Comparison of ENCODE assay signal across 28 mouse cellular contexts in the genomic region with DNA sequence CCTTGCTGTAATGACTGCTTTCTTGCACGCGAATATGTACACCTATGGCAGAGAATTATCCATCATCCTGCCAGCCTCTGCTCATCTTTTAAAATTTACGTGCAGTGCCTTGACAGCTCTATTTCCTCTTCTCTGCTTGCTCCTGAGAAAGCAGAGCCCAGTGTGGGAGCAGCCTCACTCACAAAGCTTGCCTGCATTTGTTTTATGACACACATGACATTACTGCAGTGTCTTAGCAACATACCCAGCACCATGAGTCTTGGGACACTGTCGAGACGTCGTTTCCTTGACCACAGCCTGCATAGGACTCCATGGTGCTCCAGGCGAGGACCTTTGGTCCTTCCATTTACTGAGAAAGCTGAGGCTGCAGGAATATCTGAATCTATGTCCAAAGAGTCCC.
DNase-seq lines count a peak whose midpoint lies in the region; ATAC-seq and TF ChIP-seq lines count a peak whose summit lies in the region.
"Had no signal": no experiment of that assay in that cellular context is flagged by ENCODE, and none has a peak within 500 bp of the region (broad histone marks: within the 10 kb centered on the region; RNA-seq: fewer than 3 reads in every experiment).

No protein-coding gene starts in this region.

- no peaks in the 10 kb centered on the region for H3K9me3 ChIP-seq in midbrain, postnatal 0 days (ENCODE audit: low read length)
- no peaks in the 10 kb centered on the region for H3K9me3 ChIP-seq in midbrain, embryonic 15.5 days
- H3K9me3 ChIP-seq: embryonic facial prominence, embryonic 13.5 days; embryonic facial prominence, embryonic 15.5 days; forebrain, embryonic 10.5 days; forebrain, embryonic 12.5 days; G1E had no signal

- peak; percentile 53; the same call in 1 of the 2 replicates for ATAC-seq in frontal cortex, adult (ENCODE audit: low TSS enrichment)
- no peak for ATAC-seq in midbrain, postnatal 0 days (ENCODE audit: low FRiP score)
- ATAC-seq in midbrain, embryonic 15.5 days (replicated peaks) = no peak
- ATAC-seq: activated CD4-positive, CD25-positive, alpha-beta regulatory T cell, adult 4 months; CD4-positive, CD25-positive, alpha-beta regulatory T cell, adult 4 months; forebrain, embryonic 14.5 days; forebrain, embryonic 16.5 days; Patski had no signal

- no peak for TF ChIP-seq CTCF in midbrain, postnatal 0 days (IDR thresholded peaks at IDR 0.05)

- DNase-seq in frontal cortex, adult 2 months (ENCODE audit: extremely low spot score in 1 of 2, low spot score in 1 of 2) = no peak
- peak; percentile 19 for DNase-seq in midbrain, postnatal 0 days (ENCODE audit: low spot score)
- DNase-seq in brain, adult 2 months (ENCODE audit: low read depth, low spot score) = peak; percentile 13
- DNase-seq: adrenal gland, adult 8-10 months; adrenal gland, postnatal 14 days; adrenal gland, postnatal 36 days; B cell, adult 2 months; cerebellum, adult 11 months; cerebellum, adult 18-20 months; cerebellum, adult 8-10 months; cerebellum, adult 9-11 months; cerebellum, postnatal 14 days; cerebellum, postnatal 36 days; embryo, embryonic 11 days had no signal

- 79% methylated on average over 7 of the region's 7 CpGs for WGBS in midbrain, postnatal 0 days
- WGBS in midbrain, embryonic 15.5 days = 84% methylated on average over 7 of the region's 7 CpGs

- no peak overlapping the region for H3K27ac ChIP-seq in midbrain, postnatal 0 days (ENCODE audit: low read depth, low read length)
- no peak overlapping the region for H3K27ac ChIP-seq in midbrain, embryonic 15.5 days
- H3K27ac ChIP-seq: embryonic facial prominence, embryonic 13.5 days; embryonic facial prominence, embryonic 15.5 days; forebrain, embryonic 10.5 days; forebrain, embryonic 12.5 days had no signal

- H3K9ac ChIP-seq in midbrain, postnatal 0 days (replicated peaks; ENCODE audit: low read length, poor library complexity, severe bottlenecking) = no peak overlapping the region
- no peak overlapping the region for H3K9ac ChIP-seq in midbrain, embryonic 15.5 days
- H3K9ac ChIP-seq: embryonic facial prominence, embryonic 13.5 days; embryonic facial prominence, embryonic 15.5 days; forebrain, embryonic 12.5 days had no signal

- no peaks in the 10 kb centered on the region for H3K4me1 ChIP-seq in midbrain, postnatal 0 days (ENCODE audit: insufficient read depth, low read length)
- no peaks in the 10 kb centered on the region for H3K4me1 ChIP-seq in midbrain, embryonic 15.5 days
- H3K4me1 ChIP-seq: embryonic facial prominence, embryonic 15.5 days; forebrain, embryonic 10.5 days; forebrain, embryonic 12.5 days had no signal

- no peaks in the 10 kb centered on the region for H3K27me3 ChIP-seq in midbrain, postnatal 0 days (ENCODE audit: insufficient read depth, low read length)
- H3K27me3 ChIP-seq in midbrain, embryonic 15.5 days (replicated peaks) = no peaks in the 10 kb centered on the region
- H3K27me3 ChIP-seq: CH12.LX; embryonic facial prominence, embryonic 13.5 days; embryonic facial prominence, embryonic 15.5 days; forebrain, embryonic 12.5 days had no signal

- H3K4me3 ChIP-seq in midbrain, postnatal 0 days (ENCODE audit: low read depth, low read length) = no peak overlapping the region
- H3K4me3 ChIP-seq in midbrain, embryonic 15.5 days = no peak overlapping the region
- H3K4me3 ChIP-seq: embryonic facial prominence, embryonic 13.5 days; embryonic facial prominence, embryonic 15.5 days; erythroblast, embryonic 14.5 days; forebrain, embryonic 10.5 days; forebrain, embryonic 12.5 days had no signal

- H3K36me3 ChIP-seq in midbrain, postnatal 0 days (ENCODE audit: insufficient read depth, low read length) = no peaks in the 10 kb centered on the region
- no peaks in the 10 kb centered on the region for H3K36me3 ChIP-seq in midbrain, embryonic 15.5 days (replicated peaks)
- H3K36me3 ChIP-seq: embryonic facial prominence, embryonic 13.5 days; embryonic facial prominence, embryonic 15.5 days; forebrain, embryonic 10.5 days; forebrain, embryonic 12.5 days; G1E had no signal

- no peak overlapping the region for H3K4me2 ChIP-seq in midbrain, postnatal 0 days (ENCODE audit: low read depth, low read length, poor library complexity, severe bottlenecking)
- no peak overlapping the region for H3K4me2 ChIP-seq in midbrain, embryonic 15.5 days
- H3K4me2 ChIP-seq: embryonic facial prominence, embryonic 13.5 days; embryonic facial prominence, embryonic 15.5 days; forebrain, embryonic 12.5 days had no signal

Comparison
In these comparisons a context has a peak if more than half of its experiments do, and no peak if none do; other contexts are left out.
1. DNase-seq: peak in midbrain, postnatal 0 days (single experiment) and brain, adult 2 months (single experiment); none in frontal cortex, adult 2 months (0 of 2).